Mouse (Mus musculus): ENCODE results near the gene Cpn1.

DNA sequence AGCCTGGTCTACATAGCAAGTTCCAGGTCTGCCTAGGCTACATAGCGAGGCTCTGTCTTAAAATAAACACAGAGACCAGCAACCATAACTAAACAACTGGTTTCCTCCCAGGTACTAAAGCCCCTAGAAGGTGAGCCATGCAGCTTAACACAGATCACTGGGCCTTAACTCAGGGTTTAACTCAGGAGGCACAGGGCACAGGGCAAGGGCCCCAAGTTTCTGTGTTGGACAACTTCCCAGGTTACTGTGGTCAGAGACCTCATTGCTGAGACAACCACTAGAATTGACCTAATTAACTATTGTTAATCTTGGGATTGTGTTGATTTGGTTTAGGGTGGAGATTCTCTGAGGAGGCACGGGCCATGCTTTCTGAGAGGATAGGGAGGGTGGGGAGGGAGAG, 19.9 kb downstream of the Cpn1 start:
- TF ChIP-seq CTCF (IDR thresholded peaks at IDR 0.05; ENCODE audit: extremely low read depth, insufficient read depth, insufficient read length, insufficient replicate concordance) (no peak), POLR2A (IDR thresholded peaks at IDR 0.05; ENCODE audit: low read depth, low read length) (no peak)
